Mouse (Mus musculus): ENCODE results near the gene Nras.
A peak's percentile ranks its signal among the peaks of the same experiment; 100 is the strongest.

Gene Nras

GRCm38 (mm10) chr3:103098662-103099061 lies 40.6 kb downstream of the Nras start:
- no peak for DNase-seq (ENCODE audit: low read depth, low spot score)

- peak; percentile 27 for DNase-seq (ENCODE audit: low read depth, low spot score)
Measured at GRCm38 (mm10) chr3:103099667-103100066, 41.6 kb downstream of the Nras start.

- peak; percentile 49 for DNase-seq (ENCODE audit: low read depth, low spot score)
Measured at GRCm38 (mm10) chr3:103100735-103101134, 42.6 kb downstream of the Nras start.

GRCm38 (mm10) chr3:103101194-103101593 lies 43.1 kb downstream of the Nras start:
- peak; percentile 34 for DNase-seq (ENCODE audit: low read depth, low spot score)

- no peak for DNase-seq (ENCODE audit: low read depth, low spot score)
Measured at GRCm38 (mm10) chr3:103101909-103102308, 43.8 kb downstream of the Nras start.

- peak; percentile 88 for DNase-seq (ENCODE audit: low read depth, low spot score)
Measured at GRCm38 (mm10) chr3:103102454-103103390, 44.6 kb downstream of the Nras start, which contains the start of gene Dennd2c. Dennd2c (plus strand) TSS chr3:103102604.

GRCm38 (mm10) chr3:103107565-103108240 lies 49.6 kb downstream of the Nras start:
- no peak for DNase-seq (ENCODE audit: low read depth, low spot score)

- DNase-seq (ENCODE audit: low read depth, low spot score): no peak
Measured at GRCm38 (mm10) chr3:103112216-103112615, 54.1 kb downstream of the Nras start.

Data from A20 (cell line).